Mouse (Mus musculus): ENCODE measurements around the gene Chmp2a.

GRCm38 (mm10) chr7:12986906-12987305 is 47.7 kb downstream of the Chmp2a start:
- TF ChIP-seq CTCF (IDR thresholded peaks at IDR 0.05; ENCODE audit: low read depth, low read length), result no peak
- TF ChIP-seq EP300 (IDR thresholded peaks at IDR 0.05; ENCODE audit: insufficient read depth, low read depth, low read length), result no peak
